Mouse (Mus musculus) brain, embryonic 18.5 days (tissue): ENCODE results near the gene Zcchc14.

Source experiments
- DNase-seq: peaks from one replicate; pipeline ENCODE4 v3.0.0-alpha.2; 2012; ENCODE audit warnings: low read depth, low spot score

Zcchc14 gene

DNA sequence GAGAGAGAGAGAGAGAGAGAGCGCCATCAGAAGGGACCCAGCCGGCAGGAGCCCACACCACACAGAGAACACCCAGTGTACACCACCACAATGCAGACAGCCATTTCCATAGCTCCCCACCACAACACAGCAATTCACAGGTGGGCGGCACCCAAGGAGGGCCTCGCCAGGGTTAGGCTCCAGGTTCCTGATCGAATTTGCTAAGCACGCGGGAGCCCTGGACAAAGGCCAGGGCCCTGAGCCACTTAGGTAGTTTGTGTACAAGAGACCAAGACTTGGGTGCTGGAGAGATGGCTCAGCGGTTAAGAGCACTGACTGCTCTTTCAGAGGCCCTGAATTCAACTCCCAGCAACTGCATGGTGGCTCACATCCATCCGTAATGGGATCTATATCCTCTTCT lies 100.2 kb downstream of the Zcchc14 start:
- no peak for DNase-seq

DNA sequence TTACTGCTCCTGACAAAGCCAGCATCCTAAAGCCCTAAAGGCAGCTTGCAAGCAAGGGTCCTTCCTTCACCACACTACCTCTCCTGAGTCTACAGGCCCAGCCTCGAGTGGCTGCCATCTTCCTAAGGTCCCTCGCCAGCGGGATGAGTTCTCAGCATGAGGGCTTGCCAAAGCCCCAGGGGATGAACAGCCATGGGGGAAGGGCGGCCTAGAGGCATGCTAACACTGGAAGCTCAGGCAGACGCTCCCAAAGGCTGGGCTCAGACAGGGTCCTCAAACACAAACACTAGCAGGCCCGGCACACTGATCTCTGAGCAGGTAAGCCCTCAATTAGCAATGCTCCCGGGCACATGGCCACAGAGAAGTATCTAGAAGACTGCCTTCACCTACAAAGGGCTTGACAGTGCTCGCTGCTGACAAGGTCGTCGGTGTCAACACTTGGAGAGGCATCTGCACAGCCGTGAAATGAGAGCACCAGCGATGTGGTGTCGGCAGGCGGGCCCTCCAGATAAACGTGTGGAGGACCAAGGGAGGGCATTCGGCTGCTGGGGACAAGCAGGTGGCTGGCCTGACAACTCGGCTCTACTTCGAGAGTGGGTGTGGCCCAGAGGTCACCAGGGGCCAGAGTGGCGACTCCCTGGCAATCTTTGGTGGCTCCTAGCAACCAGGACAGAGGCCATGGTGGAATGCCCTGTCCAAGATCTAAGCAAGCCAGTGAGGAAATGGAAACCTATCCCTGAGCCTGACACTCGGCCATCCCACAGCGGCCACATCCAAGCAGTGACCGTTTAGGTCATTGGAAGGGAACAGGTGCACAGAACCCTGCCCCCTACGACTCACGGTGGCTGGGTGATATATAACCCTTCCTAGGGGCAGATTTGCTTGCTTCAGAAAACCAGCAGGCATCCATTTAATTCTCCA lies 101.4 kb downstream of the Zcchc14 start:
- no peak for DNase-seq

DNA sequence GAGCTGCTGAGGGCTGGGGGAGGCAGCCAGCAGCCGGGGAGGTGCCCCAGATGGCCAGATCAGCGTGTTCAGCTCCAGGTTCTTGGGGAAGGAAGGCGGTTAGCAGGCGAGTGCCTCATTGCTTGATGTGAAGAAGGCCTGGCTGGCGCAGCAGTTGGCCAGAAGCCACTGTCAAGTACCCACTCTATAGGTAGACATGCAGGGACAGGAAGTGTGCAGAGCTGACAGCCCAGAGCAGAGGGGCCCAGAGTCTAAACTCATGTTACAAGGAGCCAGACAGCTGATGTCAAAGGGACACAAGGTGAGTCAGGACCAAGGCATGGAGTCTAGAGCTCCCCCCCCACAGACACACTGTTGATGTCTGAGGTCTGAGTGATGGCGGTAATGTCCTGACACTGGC lies 102.6 kb downstream of the Zcchc14 start:
- no peak for DNase-seq
